Mouse (Mus musculus): Measurements from ENCODE around the gene Cfd. TPM values are rescaled to one million over a fixed set of nuclear protein-coding genes. Genes with fewer than 3 reads are reported as not detected.

Cfd gene
- polyA plus RNA-seq, 1 experiment from 2014 or later: not detected

- no peak for ATAC-seq (ENCODE audit: low FRiP score)
- Histone ChIP-seq H3K4me2 (peak overlapping the region; percentile 11; the same call in 1 of the 2 replicates), H3K27ac (replicated peaks) (no peak overlapping the region), H3K27me3 (replicated peaks) (peaks cover 19% of the 10 kb centered on the region), H3K4me1 (peaks cover 55% of the 10 kb centered on the region), H3K9me3 (replicated peaks) (no peaks in the 10 kb centered on the region), H3K9ac (replicated peaks) (peak overlapping the region; percentile 9; the same call in 1 of the 2 replicates), H3K36me3 (peaks cover 21% of the 10 kb centered on the region), H3K4me3 (replicated peaks) (no peak overlapping the region)
- 79% methylated on average over 9 of the region's 11 CpGs for WGBS
Observed at GRCm38 (mm10) chr10:79914131-79914947, 23.7 kb downstream of the Cfd start.

- Histone ChIP-seq H3K36me3 (peaks cover 21% of the 10 kb centered on the region), H3K4me1 (peaks cover 50% of the 10 kb centered on the region), H3K4me2 (peak overlapping the region; percentile 96), H3K9ac (replicated peaks) (0 out of 2 replicates have a peak overlapping the region, but pooled peaks have one; percentile 98), H3K4me3 (replicated peaks) (no peak overlapping the region), H3K27me3 (replicated peaks) (peaks cover 26% of the 10 kb centered on the region), H3K9me3 (replicated peaks) (no peaks in the 10 kb centered on the region), H3K27ac (replicated peaks) (no peak overlapping the region)
- WGBS: 75% methylated on average over 7 of the region's 7 CpGs
- ATAC-seq (ENCODE audit: low FRiP score): no peak
Observed at GRCm38 (mm10) chr10:79914948-79915596, 24.4 kb downstream of the Cfd start.

GRCm38 (mm10) chr10:79916081-79916480 is 25.4 kb downstream of the Cfd start:
- Histone ChIP-seq H3K4me3 (replicated peaks) (peak overlapping the region; percentile 82), H3K4me2 (peak overlapping the region; percentile 96), H3K27ac (replicated peaks) (peak overlapping the region; percentile 80), H3K36me3 (peaks cover 13% of the 10 kb centered on the region), H3K9me3 (replicated peaks) (no peaks in the 10 kb centered on the region), H3K27me3 (replicated peaks) (peaks cover 36% of the 10 kb centered on the region), H3K4me1 (peaks cover 58% of the 10 kb centered on the region), H3K9ac (replicated peaks) (peak overlapping the region; percentile 98)
- no peak for ATAC-seq (ENCODE audit: low FRiP score)
- 7% methylated on average over 8 of the region's 8 CpGs for WGBS

- peaks cover 67% of the 10 kb centered on the region for H3K4me1 ChIP-seq
Observed at GRCm38 (mm10) chr10:79916808-79917531, 26.3 kb downstream of the Cfd start, which contains the start of gene Kiss1r. TSS of gene Kiss1r (plus strand) at chr10:79916971.

GRCm38 (mm10) chr10:79917532-79918100 is 27.0 kb downstream of the Cfd start:
- Histone ChIP-seq H3K36me3 (0 out of 2 replicates have a peak, but pooled peaks cover under 1% of the 10 kb centered on the region), H3K9ac (replicated peaks) (peak overlapping the region; percentile 98), H3K27me3 (replicated peaks) (peaks cover 52% of the 10 kb centered on the region), H3K27ac (replicated peaks) (no peak overlapping the region), H3K4me3 (replicated peaks) (peak overlapping the region; percentile 82), H3K4me2 (peak overlapping the region; percentile 96), H3K9me3 (replicated peaks) (no peaks in the 10 kb centered on the region), H3K4me1 (peaks cover 67% of the 10 kb centered on the region)
- no peak for ATAC-seq (ENCODE audit: low FRiP score)
- 61% methylated on average over 5 of the region's 5 CpGs for WGBS

More at GRCm38 (mm10) chr10:79916808-79917531, 26.3 kb downstream of the Cfd start, which contains the start of gene Kiss1r:
- Histone ChIP-seq H3K9me3 (replicated peaks) (no peaks in the 10 kb centered on the region), H3K4me2 (peak within 1 kb of the TSS; percentile 96), H3K27ac (replicated peaks) (peak within 1 kb of the TSS; percentile 80), H3K27me3 (replicated peaks) (peaks cover 45% of the 10 kb centered on the region), H3K36me3 (0 out of 2 replicates have a peak, but pooled peaks cover 4% of the 10 kb centered on the region), H3K9ac (replicated peaks) (peak within 1 kb of the TSS; percentile 98), H3K4me3 (replicated peaks) (peak within 1 kb of the TSS; percentile 82)
- WGBS: 1% methylated on average over 42 of the region's 42 CpGs
- peak; percentile 79 for ATAC-seq (ENCODE audit: low FRiP score)

- peaks cover 60% of the 10 kb centered on the region for H3K27me3 ChIP-seq (replicated peaks)
- WGBS: 5% methylated on average over 33 of the region's 35 CpGs
- no peak for ATAC-seq (ENCODE audit: low FRiP score)
- H3K4me1 ChIP-seq: peaks cover 67% of the 10 kb centered on the region
- peak overlapping the region; percentile 19 for H3K4me2 ChIP-seq
- no peaks in the 10 kb centered on the region for H3K9me3 ChIP-seq (replicated peaks)
- H3K36me3 ChIP-seq: no peaks in the 10 kb centered on the region
- no peak overlapping the region for H3K9ac ChIP-seq (replicated peaks)
- peak overlapping the region; percentile 82; the same call in 1 of the 2 replicates for H3K4me3 ChIP-seq (replicated peaks)
- no peak overlapping the region for H3K27ac ChIP-seq (replicated peaks)
Observed at GRCm38 (mm10) chr10:79918231-79919078, 27.8 kb downstream of the Cfd start.

- Histone ChIP-seq H3K4me3 (replicated peaks) (no peak overlapping the region), H3K27me3 (replicated peaks) (peaks cover 65% of the 10 kb centered on the region), H3K4me2 (peak overlapping the region; percentile 26; the same call in 1 of the 2 replicates), H3K36me3 (no peaks in the 10 kb centered on the region), H3K9me3 (replicated peaks) (no peaks in the 10 kb centered on the region), H3K4me1 (peaks cover 58% of the 10 kb centered on the region), H3K27ac (replicated peaks) (no peak overlapping the region), H3K9ac (replicated peaks) (no peak overlapping the region)
- WGBS: 3% methylated on average over 21 of the region's 21 CpGs
- no peak for ATAC-seq (ENCODE audit: low FRiP score)
Observed at GRCm38 (mm10) chr10:79919251-79919849, 28.7 kb downstream of the Cfd start.

- no peak overlapping the region for H3K27ac ChIP-seq (replicated peaks)
- no peak overlapping the region for H3K9ac ChIP-seq (replicated peaks)
- H3K4me1 ChIP-seq: peaks cover 49% of the 10 kb centered on the region
- H3K9me3 ChIP-seq (replicated peaks): no peaks in the 10 kb centered on the region
- WGBS: 20% methylated on average over 26 of the region's 26 CpGs
- H3K27me3 ChIP-seq (replicated peaks): peaks cover 65% of the 10 kb centered on the region
- H3K36me3 ChIP-seq: no peaks in the 10 kb centered on the region
- no peak for ATAC-seq (ENCODE audit: low FRiP score)
- H3K4me3 ChIP-seq (replicated peaks): peak overlapping the region; percentile 34
- H3K4me2 ChIP-seq: peak overlapping the region; percentile 60
Observed at GRCm38 (mm10) chr10:79920056-79920890, 29.6 kb downstream of the Cfd start.

GRCm38 (mm10) chr10:79920958-79921535 is 30.4 kb downstream of the Cfd start, which contains the start of gene R3hdm4:
TSS of gene R3hdm4 (minus strand) at chr10:79921208.
- peak within 1 kb of the TSS; percentile 34 for H3K9ac ChIP-seq (replicated peaks)
- H3K36me3 ChIP-seq: no peaks in the 10 kb centered on the region
- H3K4me3 ChIP-seq (replicated peaks): peak within 1 kb of the TSS; percentile 34
- peak within 1 kb of the TSS; percentile 60 for H3K4me2 ChIP-seq
- ATAC-seq (ENCODE audit: low FRiP score): no peak
- no peaks in the 10 kb centered on the region for H3K9me3 ChIP-seq (replicated peaks)
- H3K4me1 ChIP-seq: peaks cover 48% of the 10 kb centered on the region
- H3K27ac ChIP-seq (replicated peaks): no peak within 1 kb of the TSS
- peaks cover 65% of the 10 kb centered on the region for H3K27me3 ChIP-seq (replicated peaks)
- 4% methylated on average over 41 of the region's 41 CpGs for WGBS
